Mouse (Mus musculus) ovary, adult 18-20 months (tissue): ENCODE results near the gene Fam71e1.

Source experiments
- DNase-seq: peaks from one replicate; pipeline ENCODE4 v3.0.0; 2022; ENCODE audit warnings: low spot score, mixed read lengths

Fam71e1 gene

GRCm38 (mm10) chr7:44535657-44536589, 39.5 kb downstream of the Fam71e1 start:
- no peak for DNase-seq

- no peak for DNase-seq
Observed at GRCm38 (mm10) chr7:44536590-44536968, 40.2 kb downstream of the Fam71e1 start.

GRCm38 (mm10) chr7:44537009-44537408, 40.6 kb downstream of the Fam71e1 start:
- no peak for DNase-seq

GRCm38 (mm10) chr7:44537496-44537895, 41.1 kb downstream of the Fam71e1 start:
- DNase-seq: no peak

GRCm38 (mm10) chr7:44538756-44539624, 42.6 kb downstream of the Fam71e1 start:
- DNase-seq: no peak

GRCm38 (mm10) chr7:44542555-44542954, 46.2 kb downstream of the Fam71e1 start:
- DNase-seq: no peak

GRCm38 (mm10) chr7:44543071-44543470, 46.7 kb downstream of the Fam71e1 start:
- DNase-seq: no peak

- DNase-seq: no peak
Observed at GRCm38 (mm10) chr7:44546274-44546673, 49.9 kb downstream of the Fam71e1 start.

- no peak for DNase-seq
Observed at GRCm38 (mm10) chr7:44547041-44547440, 50.7 kb downstream of the Fam71e1 start.

- DNase-seq: no peak
Observed at GRCm38 (mm10) chr7:44547725-44548124, 51.3 kb downstream of the Fam71e1 start.

GRCm38 (mm10) chr7:44548497-44549087, 52.2 kb downstream of the Fam71e1 start, which contains the start of gene Pold1:
Pold1 (minus strand) TSS chr7:44548849.
- DNase-seq: peak; percentile 98

- DNase-seq: no peak
Observed at GRCm38 (mm10) chr7:44549621-44550408, 53.4 kb downstream of the Fam71e1 start.

- DNase-seq: no peak
Observed at GRCm38 (mm10) chr7:44550409-44550678, 54.0 kb downstream of the Fam71e1 start.
